Mouse (Mus musculus) layer of hippocampus, postnatal 36 days (tissue): ENCODE measurements around the gene Tmem223. TPM values are rescaled to one million over a fixed set of nuclear protein-coding genes. Genes with fewer than 3 reads are reported as not detected.

Source experiments
- DNase-seq, 2 experiments: peaks; one replicate each; pipeline ENCODE4 v3.0.0; 2022
- total RNA-seq, 2 experiments: library from RNA; stranded (reverse); gene quantifications; 2 replicates each; pipeline ENCODE4 v1.2.3; 2021

The Tmem223 gene
- total RNA-seq, 2 experiments from 2014 or later, result 79.7 to 86.2 TPM

DNA sequence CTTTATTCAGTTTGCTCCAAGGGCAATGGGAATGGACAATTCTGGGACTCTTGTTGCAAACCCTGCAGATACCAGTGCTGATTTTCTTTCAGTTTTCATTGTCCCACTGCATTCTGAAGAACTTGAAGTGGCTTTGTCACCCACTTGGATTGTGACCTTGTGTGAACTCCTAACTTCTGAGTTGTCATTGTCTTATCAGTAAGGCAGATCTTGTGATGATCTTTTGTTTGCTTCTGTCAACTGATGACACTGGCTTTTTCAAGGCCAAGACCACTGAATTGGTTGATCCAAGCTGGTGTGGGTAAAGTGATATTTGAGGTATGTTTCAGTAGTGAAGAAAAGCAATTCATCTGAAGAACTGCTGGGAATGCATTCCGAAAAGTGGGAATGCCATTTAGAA lies 25.4 kb upstream of the Tmem223 start:
- DNase-seq, result no peak

DNA sequence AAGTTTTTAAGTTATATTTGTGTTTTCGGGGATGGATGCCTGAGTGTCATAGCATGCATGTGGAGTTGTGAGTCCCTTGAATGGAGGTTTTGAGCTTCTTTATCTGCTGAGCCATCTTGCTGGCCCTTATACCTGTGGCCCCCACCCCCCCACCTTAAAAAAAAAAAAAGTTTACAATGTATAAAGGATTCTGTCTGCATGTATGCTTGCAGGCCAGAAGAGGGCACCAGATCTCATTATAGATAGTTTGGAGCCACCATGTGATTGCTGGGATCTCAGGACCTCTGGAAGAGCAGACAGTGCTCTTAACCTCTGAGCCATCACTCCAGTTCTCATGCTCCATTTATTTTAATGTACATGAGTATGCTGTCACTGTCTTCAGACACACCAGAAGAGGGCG lies 23.4 kb upstream of the Tmem223 start:
- no peak for DNase-seq

DNA sequence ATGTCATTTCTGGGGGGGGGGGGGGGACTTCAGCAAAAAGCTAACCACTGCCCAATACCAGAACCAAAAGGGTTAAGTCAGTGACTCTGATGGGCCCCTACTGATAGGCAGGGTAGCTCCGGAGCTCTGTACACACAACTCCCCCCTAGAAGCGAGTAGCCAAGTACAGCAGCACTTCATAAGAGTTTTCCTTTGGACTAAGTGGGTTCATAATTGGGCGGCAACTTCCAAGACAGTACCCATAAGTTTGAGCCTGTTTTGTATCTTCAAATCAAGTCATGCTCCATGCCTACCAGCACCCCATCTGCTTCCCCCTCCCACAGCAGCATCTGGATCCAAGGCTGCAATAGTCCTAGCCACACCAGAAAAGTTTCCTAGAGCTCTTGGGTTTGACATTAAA lies 15.1 kb upstream of the Tmem223 start:
- no peak for DNase-seq

DNA sequence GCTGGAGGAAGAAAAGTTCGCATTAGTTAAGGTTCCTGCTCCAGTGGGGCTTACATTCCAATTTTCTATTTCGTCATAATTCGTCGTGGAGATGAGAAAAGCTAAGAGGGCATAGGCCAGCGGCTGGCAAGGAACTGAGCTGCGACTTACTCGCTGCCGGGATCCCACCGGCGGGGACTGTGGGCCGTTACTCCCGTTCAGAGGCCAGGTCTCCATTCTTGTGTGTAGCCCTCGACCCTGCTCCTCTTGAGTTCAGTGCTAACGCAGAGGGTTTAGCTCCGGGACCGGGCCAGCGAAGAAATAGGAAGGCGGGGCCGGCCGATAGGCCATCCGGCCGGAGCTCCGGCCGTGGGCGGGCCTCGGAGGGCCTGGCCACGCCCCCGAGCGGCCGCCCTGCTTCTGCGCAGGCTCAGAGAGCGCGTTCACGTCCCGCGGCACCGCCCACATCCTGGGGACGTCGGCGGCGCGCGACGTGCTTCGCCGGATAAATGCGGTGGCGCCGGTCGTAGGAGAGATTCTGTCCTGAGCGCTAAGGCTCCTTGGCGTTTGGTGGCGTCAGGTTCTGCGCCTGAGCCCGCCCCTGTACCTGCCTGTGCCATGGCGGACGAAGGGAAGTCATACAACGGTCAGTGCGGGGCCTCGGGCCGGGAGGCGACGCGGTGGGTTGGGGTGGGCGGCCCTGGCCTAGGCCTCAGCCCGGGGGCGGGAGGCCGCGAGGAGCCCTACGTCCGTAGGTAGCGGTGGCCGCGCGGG lies 14.0 kb upstream of the Tmem223 start, which contains the start of gene Nxf1:
Gene Nxf1 (plus strand): TSS at position 439 of the 753 bp plus-strand sequence.
- peak; percentile 90 to 91 for DNase-seq

DNA sequence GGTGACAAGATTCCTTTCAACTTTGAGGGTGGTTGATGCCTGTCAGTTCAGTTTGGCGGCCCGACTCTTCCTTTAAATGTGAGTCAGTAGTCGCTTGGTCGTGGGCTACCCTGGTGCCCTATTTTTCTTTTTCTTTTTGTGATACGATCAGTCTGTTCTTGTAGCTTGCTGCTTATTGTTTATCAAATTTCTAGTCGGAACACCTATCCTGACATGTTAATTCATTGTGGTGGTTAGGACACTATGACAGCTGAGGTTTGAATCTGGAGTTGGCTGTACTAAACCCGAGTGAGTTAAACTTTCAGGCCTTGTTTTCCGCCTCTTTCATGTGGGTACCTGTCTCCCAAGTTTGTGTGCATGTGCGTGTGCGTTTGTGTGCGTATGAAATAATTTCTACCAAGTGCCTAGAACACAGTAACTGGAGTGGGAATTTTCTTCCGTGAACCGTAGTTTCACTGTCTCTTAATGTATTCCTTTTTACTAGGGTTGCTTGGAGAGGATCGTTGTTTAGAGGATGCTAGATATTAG lies 13.3 kb upstream of the Tmem223 start:
- DNase-seq, result no peak

DNA sequence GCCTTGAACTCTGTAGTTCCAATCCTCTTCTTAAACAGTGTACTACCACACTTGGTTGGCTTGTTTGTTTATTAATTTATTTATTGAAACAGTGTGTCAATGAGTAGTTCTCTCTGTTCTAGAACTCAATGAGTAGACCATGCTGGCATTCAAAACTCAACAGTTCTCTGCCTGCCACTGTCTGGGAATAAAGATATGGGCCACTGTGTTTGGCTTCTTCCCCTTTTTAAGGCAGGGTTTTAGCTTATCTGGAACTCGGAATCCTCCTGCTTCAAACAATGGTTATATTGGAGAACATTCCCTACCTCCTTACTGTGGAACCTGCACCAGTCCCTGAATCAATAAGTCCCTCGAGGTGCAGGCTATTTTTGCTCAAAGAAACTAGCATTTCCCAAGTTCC lies 11.9 kb upstream of the Tmem223 start:
- DNase-seq, result no peak

DNA sequence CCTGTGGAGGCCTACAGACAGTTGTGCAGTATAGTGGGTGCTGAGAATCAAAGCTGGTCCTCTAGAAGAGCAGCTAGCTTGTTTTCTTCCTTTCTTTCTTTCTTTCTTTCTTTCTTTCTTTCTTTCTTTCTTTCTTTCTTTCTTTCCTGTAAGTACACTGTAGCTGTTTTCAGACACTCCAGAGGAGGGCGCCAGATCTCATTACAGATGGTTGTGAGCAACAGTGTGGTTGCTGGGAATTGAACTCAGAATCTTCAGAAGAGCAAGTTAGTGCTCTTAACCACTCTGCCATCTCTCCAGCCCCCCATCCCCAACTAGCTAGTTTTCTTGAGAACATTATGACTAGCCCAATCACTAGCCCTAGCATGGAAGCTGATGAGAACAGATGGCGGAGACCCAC lies 10.0 kb upstream of the Tmem223 start:
- DNase-seq, result no peak

DNA sequence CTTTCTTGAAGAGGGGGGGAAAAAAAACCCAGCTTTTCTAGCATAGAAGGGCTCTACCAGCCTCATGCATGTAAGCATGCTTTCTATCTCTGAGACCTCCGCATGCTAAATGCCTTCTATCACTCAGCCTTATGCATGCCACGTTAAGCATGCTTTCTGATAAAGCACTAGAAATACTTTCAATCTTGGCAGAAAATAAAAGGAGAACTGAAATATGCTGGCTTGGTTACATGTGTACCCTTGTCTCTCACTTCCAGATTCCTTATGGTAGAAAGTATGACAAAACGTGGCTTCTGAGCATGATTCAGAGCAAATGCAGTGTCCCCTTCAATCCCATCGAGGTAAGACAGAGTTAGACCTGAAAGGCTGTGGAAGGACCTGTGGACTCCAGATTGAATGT lies 7.5 kb upstream of the Tmem223 start:
- DNase-seq, result no peak

DNA sequence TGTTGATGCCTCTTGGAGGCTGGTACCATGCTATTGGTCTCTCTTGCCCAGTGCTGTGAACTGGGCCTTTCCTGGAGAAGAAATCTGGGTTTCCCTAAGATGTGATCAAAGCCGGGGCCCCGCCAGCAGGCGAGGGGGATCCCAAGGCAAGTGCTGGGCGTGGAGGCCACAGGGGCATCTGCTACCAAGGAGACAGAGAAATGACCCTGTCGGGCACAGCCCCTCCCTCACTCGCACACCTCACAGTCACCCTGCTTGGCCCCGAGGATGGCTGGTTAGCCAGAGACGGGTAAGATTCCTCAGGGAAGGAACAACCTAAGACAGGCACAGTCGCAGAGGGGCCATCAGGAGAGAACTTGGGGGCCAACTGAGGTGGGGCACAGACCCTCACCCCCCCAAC lies 5.2 kb upstream of the Tmem223 start:
- no peak for DNase-seq

DNA sequence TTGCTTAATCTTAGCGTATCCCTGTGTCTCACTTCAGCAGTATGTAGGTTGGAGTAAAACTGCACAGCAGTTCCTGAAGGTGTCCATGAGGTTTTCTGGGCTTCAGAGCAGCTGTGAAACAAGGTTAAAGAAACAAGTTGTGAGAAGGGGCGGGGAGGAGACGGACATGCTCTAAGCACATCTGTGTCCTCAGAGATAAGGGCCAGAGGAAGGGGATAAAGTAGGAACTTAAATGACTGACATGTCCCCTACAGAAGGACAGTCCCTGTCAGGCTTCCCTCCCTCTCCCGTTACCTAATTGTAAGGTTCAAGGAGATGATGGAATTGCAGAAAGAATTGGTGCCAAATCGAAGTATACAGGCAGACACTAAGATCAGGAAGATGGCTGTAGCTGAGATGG lies 2.2 kb downstream of the Tmem223 start:
- DNase-seq, result no peak

DNA sequence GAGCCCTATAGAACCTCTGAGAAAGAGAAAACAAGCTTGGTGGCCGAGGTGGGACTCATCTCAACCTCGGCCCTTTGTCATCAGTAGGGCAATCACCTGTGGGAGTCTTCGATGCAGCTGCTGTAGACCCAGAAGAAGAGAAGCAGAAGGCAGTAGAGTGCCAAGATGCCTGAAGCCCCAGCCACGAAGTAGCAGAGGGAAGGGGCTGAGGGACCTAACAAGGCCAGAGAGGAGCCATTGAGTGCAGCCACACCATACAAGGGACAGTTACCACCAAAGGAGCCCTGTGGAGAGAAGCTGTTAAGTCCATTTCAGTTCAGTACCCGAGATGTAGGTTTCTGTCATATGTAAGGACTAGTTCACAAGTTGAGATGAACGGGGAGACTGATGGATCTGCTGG lies 2.6 kb downstream of the Tmem223 start:
- DNase-seq, result no peak

DNA sequence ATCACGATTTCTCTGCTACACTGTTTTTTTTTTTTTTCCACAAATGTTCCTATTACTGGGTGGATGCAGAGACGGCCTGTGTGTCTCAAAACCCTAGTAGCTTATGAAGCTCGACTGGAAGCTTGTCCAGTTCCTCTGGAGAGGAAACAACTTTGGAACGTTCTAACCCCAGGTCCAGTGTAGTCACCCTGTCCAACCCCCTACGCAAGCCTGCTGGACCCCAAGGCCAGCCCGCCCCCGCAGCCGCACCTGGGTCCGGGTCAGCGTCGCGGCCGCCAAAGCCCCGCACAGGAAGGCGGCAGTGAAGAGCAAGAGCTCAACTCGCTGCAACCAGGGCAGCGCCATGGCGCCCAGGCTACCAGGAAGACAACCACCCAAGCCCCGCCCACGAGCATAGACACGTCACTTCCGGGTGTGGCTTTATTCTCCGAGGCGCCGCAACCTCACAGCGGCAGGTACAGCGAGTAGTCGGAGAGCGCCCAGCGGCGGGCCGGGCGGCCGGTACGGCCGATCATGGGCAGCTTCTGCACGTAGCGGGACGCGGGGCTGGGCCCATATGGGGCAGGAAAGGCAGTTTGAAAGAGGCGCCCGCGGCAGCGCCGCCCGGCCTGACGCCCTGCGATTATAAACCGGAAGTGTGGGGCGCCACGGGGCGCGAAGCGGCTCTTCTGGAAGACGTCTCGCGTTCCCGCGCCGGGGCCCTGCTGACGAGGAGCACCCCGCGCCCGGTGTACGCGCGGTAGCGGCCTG lies 3.5 kb downstream of the Tmem223 start, which contains the start of gene Tmem179b:
Gene Tmem179b (minus strand): TSS at position 382 of the 750 bp plus-strand sequence.
- DNase-seq, result peak; percentile 96 to 97

DNA sequence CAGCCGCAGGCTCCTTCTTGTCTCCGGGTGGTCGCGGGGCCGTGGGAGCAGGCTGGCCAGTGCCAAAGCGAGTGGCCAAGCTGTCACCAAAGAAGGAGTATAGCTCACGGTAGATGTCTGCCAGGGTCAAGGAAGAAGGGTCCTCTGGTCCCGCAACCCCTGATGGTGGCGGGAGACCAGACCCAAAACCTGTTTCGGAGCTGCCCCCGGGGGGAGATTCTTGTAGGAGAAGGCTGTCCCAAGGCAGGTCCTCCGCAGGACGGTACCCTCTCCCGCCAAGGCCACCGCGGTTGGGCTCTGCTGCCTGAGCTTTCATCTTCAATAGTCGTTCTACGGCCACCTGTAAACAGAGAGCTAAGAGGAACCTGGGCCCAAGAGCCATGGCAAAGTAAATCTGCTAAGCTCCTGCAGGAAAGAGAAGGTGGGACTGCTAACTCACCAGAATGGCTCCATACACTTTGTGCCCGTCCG lies 4.2 kb downstream of the Tmem223 start:
- DNase-seq, result no peak

DNA sequence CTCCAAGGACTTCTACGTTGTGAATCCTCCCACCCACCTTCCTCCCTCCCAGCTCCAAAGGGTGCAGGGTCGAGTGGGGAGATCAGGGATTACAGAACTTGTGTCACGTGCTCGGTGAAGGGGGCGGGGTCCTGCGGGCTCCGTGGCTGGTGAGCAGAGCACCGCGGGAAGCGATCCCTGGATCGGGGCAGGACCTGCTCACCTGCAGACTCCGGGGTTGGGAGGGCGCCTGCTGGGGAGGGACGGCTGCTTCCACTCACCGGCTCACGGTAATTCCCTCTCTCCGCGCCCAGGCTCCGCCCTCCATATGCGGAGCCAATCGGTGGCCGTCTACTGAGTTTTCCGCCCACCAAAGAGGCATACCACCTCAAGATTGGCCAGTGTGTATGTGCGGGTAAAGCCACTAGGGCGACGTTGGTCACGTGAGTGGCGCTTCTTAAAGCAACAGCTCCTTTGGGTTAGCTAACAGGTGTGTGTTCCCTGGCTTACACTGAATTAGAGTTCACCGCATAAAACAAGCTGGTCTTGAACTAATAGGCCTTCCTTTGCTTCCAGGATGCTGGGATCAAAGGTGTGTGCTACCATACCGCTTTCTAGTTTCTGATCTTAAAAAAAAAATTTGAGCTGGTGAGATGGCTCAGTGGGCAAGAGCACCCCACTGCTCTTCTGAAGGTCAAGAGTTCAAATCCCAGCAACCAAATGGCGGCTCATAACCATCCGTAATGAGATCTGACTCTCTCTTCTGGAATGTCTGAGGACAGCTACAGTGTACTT lies 15.4 kb downstream of the Tmem223 start, which contains the start of gene Taf6l:
Gene Taf6l (minus strand): TSS at position 410 of the 774 bp plus-strand sequence.
- DNase-seq, result peak; percentile 85 to 89

DNA sequence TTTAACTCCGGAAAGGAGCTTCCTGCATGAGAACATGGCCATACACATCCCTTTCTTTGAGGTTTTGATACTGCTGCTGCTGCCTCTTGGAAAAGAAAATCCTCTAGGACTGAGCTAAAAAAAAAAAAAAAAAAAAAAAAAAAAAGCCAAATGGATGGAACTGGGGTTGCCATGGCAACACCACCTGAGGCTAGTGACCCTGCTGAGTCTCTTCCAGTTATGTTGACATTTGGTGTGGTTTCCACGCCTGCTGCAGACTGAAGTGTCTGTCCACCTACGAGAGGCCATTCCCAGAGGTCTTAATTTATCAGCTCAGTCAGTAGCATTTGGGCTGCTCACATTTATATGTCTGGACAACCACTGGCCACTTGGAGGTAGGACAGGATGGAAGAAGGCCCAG lies 17.7 kb downstream of the Tmem223 start:
- no peak for DNase-seq

DNA sequence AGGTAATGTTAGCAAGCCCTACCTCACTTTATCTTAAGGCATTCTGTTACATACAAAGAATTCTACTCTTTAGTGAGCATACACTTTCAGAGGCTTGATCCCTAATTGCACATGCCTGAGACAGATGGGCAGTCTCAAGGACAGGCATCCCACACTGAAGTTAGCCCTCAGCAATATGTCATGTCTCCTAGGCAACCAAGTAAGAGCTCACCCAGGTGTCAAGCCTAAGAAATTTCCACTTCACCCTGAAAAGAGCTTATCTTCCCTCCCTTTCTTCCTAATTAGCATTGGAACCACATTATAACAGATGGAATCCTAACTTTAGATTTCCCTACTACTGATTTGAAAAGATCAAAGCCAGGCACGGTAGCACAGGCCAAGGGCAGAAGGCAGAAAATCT lies 18.4 kb downstream of the Tmem223 start:
- no peak for DNase-seq

DNA sequence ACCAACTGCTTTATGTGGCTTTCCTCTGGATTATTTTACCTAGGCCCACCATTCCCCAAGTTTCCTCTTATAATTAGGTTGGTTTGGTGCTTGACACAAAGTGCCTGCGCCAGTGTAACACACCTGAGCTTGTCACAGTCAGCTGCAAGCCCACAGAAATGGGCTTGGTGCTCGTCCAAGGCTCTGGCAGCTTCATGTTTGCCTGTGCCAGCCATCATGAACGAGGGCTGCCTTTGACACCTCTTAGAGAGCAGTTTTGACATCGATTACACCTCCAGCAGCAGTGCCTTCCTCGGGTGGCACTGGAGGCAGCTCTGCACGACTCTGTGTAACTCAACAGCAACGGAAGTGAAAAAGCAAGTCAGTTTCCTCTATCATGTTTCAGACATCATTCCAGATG lies 19.4 kb downstream of the Tmem223 start:
- DNase-seq, result no peak

DNA sequence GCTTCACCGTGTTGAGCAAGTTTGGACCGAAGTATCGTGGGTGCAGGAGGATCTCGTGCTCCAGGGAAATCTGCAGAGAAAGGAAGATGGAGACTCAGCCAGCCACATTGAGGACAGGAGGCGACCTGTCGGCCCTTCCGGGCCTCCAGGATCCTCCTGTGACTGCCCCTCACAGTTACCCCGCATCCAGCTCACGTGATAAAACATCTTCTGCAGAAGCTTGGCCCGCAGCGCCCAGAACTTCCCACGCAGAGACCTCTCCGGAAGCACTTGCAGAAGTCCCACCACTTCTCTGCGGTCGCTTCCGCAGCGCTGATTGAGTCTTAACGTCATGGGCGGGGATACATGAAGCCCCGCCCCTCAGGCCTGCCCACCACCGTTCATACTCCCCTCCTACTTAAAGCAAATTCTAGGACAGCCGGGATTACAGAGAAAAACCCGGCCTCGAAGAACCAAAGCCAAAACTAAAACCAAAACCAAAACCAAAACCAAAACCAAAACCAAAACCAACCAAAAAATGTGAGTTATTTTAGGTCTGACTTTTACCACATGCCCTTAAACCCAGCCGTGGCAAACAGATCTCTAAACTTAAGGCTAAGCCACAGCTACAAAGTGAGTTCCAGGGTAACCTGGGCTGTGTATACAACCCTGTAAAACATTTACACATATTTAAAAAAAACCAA lies 27.6 kb downstream of the Tmem223 start, which contains the start of gene Polr2g:
Gene Polr2g (minus strand): TSS at position 314 of the 683 bp plus-strand sequence.
- peak; percentile 86 to 90 for DNase-seq

DNA sequence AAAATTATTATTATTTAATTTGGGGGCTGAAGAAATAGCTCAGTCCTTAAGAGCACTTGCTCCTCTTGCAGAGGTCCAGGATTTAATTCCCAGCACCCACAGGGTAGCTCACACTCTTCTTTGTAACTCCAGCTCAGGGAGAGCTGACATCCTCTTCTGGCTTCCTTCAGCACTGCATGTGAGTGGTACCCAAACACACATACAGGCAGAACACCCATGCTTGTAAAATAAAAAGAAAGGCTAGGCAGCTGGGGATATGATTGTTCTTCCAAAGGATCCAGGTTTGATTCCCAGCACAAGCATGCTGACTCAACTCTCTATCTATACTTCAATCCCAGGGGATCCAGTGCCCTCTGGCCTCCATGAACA lies 28.1 kb downstream of the Tmem223 start:
- no peak for DNase-seq

DNA sequence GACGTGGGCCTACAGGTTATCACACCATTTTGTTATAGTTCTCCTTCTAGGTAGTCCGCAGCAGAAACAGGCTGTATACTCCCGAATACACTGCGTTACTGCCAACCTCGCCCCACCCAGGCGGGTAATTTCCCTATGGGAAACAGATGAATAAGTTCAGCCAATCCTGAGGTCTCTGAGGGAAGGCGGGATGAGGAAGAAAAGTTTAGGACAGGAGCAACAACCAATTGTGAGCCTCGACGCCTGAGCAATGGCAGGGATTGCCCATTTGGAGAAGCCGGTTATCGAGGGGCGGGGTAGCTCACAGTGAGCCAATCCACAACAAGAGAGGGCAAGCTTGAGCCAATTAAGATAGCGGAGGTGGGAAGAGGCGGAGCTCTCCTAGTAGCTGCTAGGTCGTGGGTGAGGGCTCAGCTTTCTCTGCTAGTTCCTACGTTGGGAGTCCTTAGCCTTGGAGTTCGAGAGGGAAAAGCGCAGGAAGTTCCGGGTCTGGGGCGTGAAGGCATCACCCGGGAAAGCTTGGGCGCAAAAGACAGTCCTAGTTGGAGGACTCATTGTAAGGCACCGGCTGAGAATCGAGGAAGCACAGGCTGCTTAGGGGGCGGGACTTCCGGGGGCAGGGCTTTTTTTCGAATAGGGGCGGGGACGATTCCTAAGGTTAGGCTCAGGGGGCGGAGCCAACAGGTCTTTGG lies 31.5 kb downstream of the Tmem223 start, which contains the start of gene Zbtb3:
Gene Zbtb3 (plus strand): TSS at position 426 of the 692 bp plus-strand sequence.
- DNase-seq, result peak; percentile 93 to 95

DNA sequence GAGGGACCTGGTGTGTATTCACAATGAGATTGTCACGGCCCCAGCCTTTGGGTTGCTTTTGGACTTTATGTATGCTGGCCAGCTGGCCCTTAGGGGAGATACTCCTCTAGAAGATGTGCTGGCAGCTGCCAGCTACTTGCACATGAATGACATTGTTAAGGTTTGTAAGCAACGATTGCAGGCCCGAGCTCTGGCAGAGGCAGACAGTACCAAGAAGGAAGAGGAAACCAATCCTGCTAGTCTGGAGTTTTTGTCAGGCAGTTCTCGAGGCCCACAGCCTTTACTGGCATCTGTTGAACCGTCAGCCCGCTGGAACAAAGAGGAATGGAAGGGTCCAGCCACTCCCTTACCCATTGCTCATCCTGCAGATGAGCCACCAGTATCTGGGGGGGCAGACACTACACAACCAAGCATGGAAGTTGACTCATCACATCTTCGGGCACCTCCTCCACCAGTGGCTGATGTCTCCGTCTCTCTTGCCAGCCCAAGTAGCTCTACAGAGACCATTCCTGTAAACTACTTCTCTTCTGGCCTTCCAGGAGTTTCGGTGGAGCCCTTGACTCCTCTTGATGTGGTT lies 32.5 kb downstream of the Tmem223 start:
- DNase-seq, result no peak
